Mouse (Mus musculus) liver, adult 2 months (tissue): ENCODE results near the gene Hnrnph2.

Experiments used
- CTCF ChIP-seq: fragments of 200-500 bp; IDR thresholded peaks from 2 replicates; pipeline ENCODE4 v1.5.1; 2011; ENCODE audit warnings: low read depth, low read length, control low read depth
- POLR2A ChIP-seq: fragments of 200-500 bp; IDR thresholded peaks from 2 replicates; pipeline ENCODE4 v1.6.1; 2011; ENCODE audit warnings: low read length, control low read depth; ENCODE audit not compliant: insufficient read depth; ENCODE audit errors: extremely low read depth

- TF ChIP-seq CTCF (no peak), POLR2A (no peak)
Observed at GRCm38 (mm10) chrX:134628200-134628599, 27.2 kb downstream of the Hnrnph2 start.
